Mouse (Mus musculus) lung, embryonic 14.5 days (tissue): ENCODE measurements around the gene Emx2. TPM values are rescaled to one million over a fixed set of nuclear protein-coding genes. Genes with fewer than 3 reads are reported as not detected.
A peak's percentile ranks its signal among the peaks of the same experiment; 100 is the strongest.

Source experiments
- ATAC-seq: fragments of 200-750 bp; cut with Nextera tagmentation; 2 replicates; pipeline ENCODE4 v1.8.0; 2017; ENCODE audit warnings: mild to moderate bottlenecking, moderate TSS enrichment, moderate library complexity; ENCODE audit not compliant: insufficient read depth
- DNase-seq: peaks from one replicate; pipeline ENCODE4 v3.0.0-alpha.2; 2015
- H3K27ac ChIP-seq: fragments of 300-500 bp; sonication (generic); 2 replicates; pipeline ENCODE4 v1.5.1; 2014; ENCODE audit warnings: low read depth, mild to moderate bottlenecking, moderate library complexity
- H3K27me3 ChIP-seq: fragments of 300-500 bp; sonication (generic); 2 replicates; pipeline ENCODE4 v1.6.1; 2014; ENCODE audit warnings: low read length, control low read depth; ENCODE audit not compliant: insufficient read depth
- H3K36me3 ChIP-seq: fragments of 300-500 bp; sonication (generic); 2 replicates; pipeline ENCODE4 v1.6.1; 2014; ENCODE audit warnings: control low read depth; ENCODE audit not compliant: insufficient read depth
- H3K4me1 ChIP-seq: fragments of 300-500 bp; sonication (generic); 2 replicates; pipeline ENCODE4 v1.6.1; 2014; ENCODE audit warnings: antibody characterized with exemption, control low read depth; ENCODE audit not compliant: insufficient read depth
- H3K4me2 ChIP-seq: fragments of 300-500 bp; sonication (generic); 2 replicates; pipeline ENCODE4 v1.6.1; 2014; ENCODE audit warnings: mild to moderate bottlenecking
- H3K4me3 ChIP-seq: fragments of 300-500 bp; sonication (generic); 2 replicates; pipeline ENCODE4 v1.5.1; 2014; ENCODE audit warnings: low read depth, low read length
- H3K9ac ChIP-seq: fragments of 300-500 bp; sonication (generic); 2 replicates; pipeline ENCODE4 v1.6.1; 2014
- H3K9me3 ChIP-seq: fragments of 300-500 bp; sonication (generic); 2 replicates; pipeline ENCODE4 v1.6.1; 2016; ENCODE audit warnings: low read depth, low read length, control low read depth
- CTCF ChIP-seq: IDR thresholded peaks from 2 replicates; pipeline ENCODE4 v1.5.1; 2016; ENCODE audit warnings: antibody characterized with exemption, low read depth
- WGBS: fragments of 180-500 bp; shearing (Covaris S2); extraction: QIAGEN DNeasy Blood & Tissue Kit; methylation state at CpG from one replicate; pipeline ENCODE4 v1.1.7; 2014; 5-methylcytosine and 5-hydroxymethylcytosine counted together
- polyA plus RNA-seq: library from polyadenylated mRNA; unstranded; fragments of >200 nt; fragmentation: Nextera tagmentation; extraction: Ambion mirVana; gene quantifications from 2 replicates; pipeline ENCODE4 v1.2.1, GENCODE M21; 2014

The Emx2 gene
- polyA plus RNA-seq, 1 experiment from 2014 or later = not detected

GRCm38 (mm10) chr19:59432286-59432685 lies 25.9 kb upstream of the Emx2 start:
- no peaks in the 10 kb centered on the region for H3K4me1 ChIP-seq
- no peaks in the 10 kb centered on the region for H3K36me3 ChIP-seq
- no peak overlapping the region for H3K27ac ChIP-seq
- peak; percentile 68 for DNase-seq
- no peaks in the 10 kb centered on the region; the same call in 1 of the 2 replicates for H3K9me3 ChIP-seq
- no peak for TF ChIP-seq CTCF
- H3K4me2 ChIP-seq = no peak overlapping the region
- ATAC-seq = peak; percentile 79; the same call in 1 of the 2 replicates
- H3K4me3 ChIP-seq = no peak overlapping the region
- no peak overlapping the region for H3K9ac ChIP-seq
- WGBS = 24% methylated on average over 6 of the region's 6 CpGs
- H3K27me3 ChIP-seq = no peaks in the 10 kb centered on the region

- ATAC-seq (no peak), DNase-seq (no peak)
- TF ChIP-seq CTCF = no peak
- Histone ChIP-seq H3K4me1 (no peaks in the 10 kb centered on the region), H3K36me3 (no peaks in the 10 kb centered on the region), H3K4me2 (no peak overlapping the region), H3K9ac (no peak overlapping the region), H3K9me3 (no peaks in the 10 kb centered on the region), H3K27ac (no peak overlapping the region), H3K27me3 (peaks cover 77% of the 10 kb centered on the region), H3K4me3 (no peak overlapping the region)
- 5% methylated on average over 14 of the region's 14 CpGs for WGBS
These were observed 7.5 kb upstream of the Emx2 start for GRCm38 (mm10) chr19:59450561-59451135.

DNA sequence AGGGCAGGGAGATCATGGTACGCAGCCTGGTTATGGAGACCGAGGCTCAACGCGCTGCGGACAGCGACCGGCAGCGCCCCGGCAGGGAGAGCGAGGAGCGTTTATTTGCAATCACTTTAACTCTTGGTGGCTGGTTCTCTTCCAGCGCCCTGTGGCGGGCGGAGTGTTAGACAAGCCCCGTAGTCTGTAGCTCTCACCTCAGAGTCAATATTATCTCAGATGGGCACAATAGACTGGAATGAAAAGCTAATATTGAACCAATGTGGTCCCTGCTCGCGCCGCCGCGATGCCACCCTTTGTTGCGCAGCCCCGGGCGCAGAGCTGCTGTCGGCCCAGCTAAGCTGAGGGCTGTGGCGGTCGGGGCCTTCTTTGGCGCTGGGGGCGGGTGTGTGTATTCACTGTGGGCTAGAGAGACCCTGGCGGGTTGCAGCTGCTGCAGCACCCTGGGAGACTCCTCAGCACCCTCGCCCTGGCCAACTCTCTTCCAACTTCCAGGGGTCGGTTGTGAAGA lies 6.7 kb upstream of the Emx2 start:
- Histone ChIP-seq H3K36me3 (no peaks in the 10 kb centered on the region), H3K27ac (no peak overlapping the region), H3K4me2 (no peak overlapping the region; the same call in 1 of the 2 replicates), H3K9me3 (no peaks in the 10 kb centered on the region), H3K4me1 (no peaks in the 10 kb centered on the region), H3K27me3 (peaks cover 86% of the 10 kb centered on the region), H3K4me3 (no peak overlapping the region), H3K9ac (no peak overlapping the region)
- WGBS = under 1% methylated on average over 31 of the region's 31 CpGs
- no peak for TF ChIP-seq CTCF
- ATAC-seq (no peak), DNase-seq (peak; percentile 63)

DNA sequence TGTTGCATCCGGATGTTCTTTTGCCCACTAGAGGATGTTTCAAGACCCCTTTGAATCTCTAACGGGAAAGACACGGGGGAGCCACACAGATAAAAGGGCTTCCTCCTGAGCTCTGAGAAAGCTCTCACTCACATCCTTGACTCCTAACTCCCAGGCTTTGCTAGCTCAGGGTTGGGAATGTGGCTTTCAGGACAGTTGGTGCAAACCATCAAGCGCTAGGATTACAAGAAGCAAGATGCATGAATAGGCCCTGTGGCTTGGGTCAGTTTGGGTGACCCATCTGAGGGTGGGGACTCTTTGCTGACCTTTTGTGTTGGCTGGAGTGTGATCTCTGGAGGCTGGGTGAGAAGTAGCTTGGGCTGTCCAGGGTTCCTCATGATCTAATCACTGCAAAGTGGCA lies 5.9 kb upstream of the Emx2 start:
- H3K4me3 ChIP-seq = no peak overlapping the region
- no peak for ATAC-seq
- H3K9me3 ChIP-seq = no peaks in the 10 kb centered on the region
- H3K27me3 ChIP-seq = peaks cover 94% of the 10 kb centered on the region
- no peaks in the 10 kb centered on the region for H3K36me3 ChIP-seq
- H3K4me1 ChIP-seq = no peaks in the 10 kb centered on the region
- H3K27ac ChIP-seq = no peak overlapping the region
- no peak for DNase-seq
- no peak overlapping the region for H3K9ac ChIP-seq
- TF ChIP-seq CTCF = no peak
- WGBS = 4% methylated on average over 4 of the region's 4 CpGs
- no peak overlapping the region for H3K4me2 ChIP-seq

- H3K4me1 ChIP-seq = no peaks in the 10 kb centered on the region
- TF ChIP-seq CTCF = no peak
- H3K27me3 ChIP-seq = peaks cover 99% of the 10 kb centered on the region
- WGBS = 8% methylated on average over 13 of the region's 13 CpGs
- H3K4me2 ChIP-seq = no peak overlapping the region
- ATAC-seq (no peak), DNase-seq (no peak)
- no peak overlapping the region for H3K4me3 ChIP-seq
- H3K9ac ChIP-seq = no peak overlapping the region
- H3K27ac ChIP-seq = no peak overlapping the region
- no peaks in the 10 kb centered on the region for H3K36me3 ChIP-seq
- no peaks in the 10 kb centered on the region for H3K9me3 ChIP-seq
These were observed 4.6 kb upstream of the Emx2 start for GRCm38 (mm10) chr19:59453591-59453990.

GRCm38 (mm10) chr19:59454196-59454595 lies 4.0 kb upstream of the Emx2 start:
- Histone ChIP-seq H3K9ac (no peak overlapping the region), H3K9me3 (no peaks in the 10 kb centered on the region), H3K4me1 (no peaks in the 10 kb centered on the region), H3K4me3 (no peak overlapping the region), H3K27me3 (peaks cover 99% of the 10 kb centered on the region), H3K36me3 (no peaks in the 10 kb centered on the region), H3K27ac (no peak overlapping the region), H3K4me2 (no peak overlapping the region)
- 2% methylated on average over 18 of the region's 18 CpGs for WGBS
- ATAC-seq = peak; percentile 35; the same call in 1 of the 2 replicates
- TF ChIP-seq CTCF = peak; percentile 93
- peak; percentile 90 for DNase-seq

- Histone ChIP-seq H3K4me3 (no peak overlapping the region), H3K27ac (no peak overlapping the region), H3K36me3 (no peaks in the 10 kb centered on the region), H3K9ac (no peak overlapping the region), H3K27me3 (peaks cover 100% of the 10 kb centered on the region), H3K9me3 (no peaks in the 10 kb centered on the region), H3K4me2 (no peak overlapping the region), H3K4me1 (no peaks in the 10 kb centered on the region)
- DNase-seq = no peak
- ATAC-seq = no peak
- peak; percentile 25; the same call in 1 of the 2 replicates for TF ChIP-seq CTCF
- 6% methylated on average over 7 of the region's 7 CpGs for WGBS
These were observed 2.5 kb upstream of the Emx2 start for GRCm38 (mm10) chr19:59455671-59456070.
